Mouse (Mus musculus) CD4-positive, CD25-positive, alpha-beta regulatory T cell (primary cell): ENCODE data around the gene Bhlhe23. TPM values are rescaled to one million over a fixed set of nuclear protein-coding genes. Genes with fewer than 3 reads are reported as not detected.

Source experiments
- polyA plus RNA-seq: library from polyadenylated mRNA; unstranded; fragments of 100-300 nt; shearing (Covaris generic); gene quantifications from one replicate; pipeline ENCODE4 v1.2.1, GENCODE M21; 2017

Bhlhe23 gene
- not detected for polyA plus RNA-seq

GRCm38 (mm10) chr2:180776793-180777192 lies at the start of gene Bhlhe23:
Gene Bhlhe23, minus strand, starts transcription at chr2:180776900.

GRCm38 (mm10) chr2:180724585-180725413 lies 51.9 kb downstream of the Bhlhe23 start, which contains the start of gene Slc17a9:
Gene Slc17a9, plus strand, starts transcription at chr2:180725263.

Other genes with a start within 250 kb of the Bhlhe23 start
- gene Mrgbp, start 195.6 kb downstream of the Bhlhe23 start, polyA plus RNA-seq = 64.1 TPM
- gene Ogfr, start 187.7 kb downstream of the Bhlhe23 start, polyA plus RNA-seq = 74.9 TPM
- 1.6 TPM for gene Col9a3, start 179.1 kb downstream of the Bhlhe23 start, polyA plus RNA-seq
- 0.16 TPM for gene Tcfl5, start 134.2 kb downstream of the Bhlhe23 start, polyA plus RNA-seq
- gene Dido1, start 66.9 kb downstream of the Bhlhe23 start, polyA plus RNA-seq = 54.7 TPM
- 33.3 TPM for gene Gid8, start 66.8 kb downstream of the Bhlhe23 start, polyA plus RNA-seq
- 111 TPM for gene Slc17a9, start 51.6 kb downstream of the Bhlhe23 start, polyA plus RNA-seq
- gene Ythdf1, start 144.0 kb upstream of the Bhlhe23 start, polyA plus RNA-seq = 78.8 TPM
- gene Birc7, start 152.1 kb upstream of the Bhlhe23 start, polyA plus RNA-seq = not detected
- not detected for gene Nkain4, start 177.8 kb upstream of the Bhlhe23 start, polyA plus RNA-seq
- 75.0 TPM for gene Arfgap1, start 190.3 kb upstream of the Bhlhe23 start, polyA plus RNA-seq
- 1.1 TPM for gene Col20a1, start 209.6 kb upstream of the Bhlhe23 start, polyA plus RNA-seq